Mouse (Mus musculus): ENCODE measurements around the gene Tcf7. TPM values are rescaled to one million over a fixed set of nuclear protein-coding genes. Genes with fewer than 3 reads are reported as not detected.
"Not testable (repeated sequence)": the region's sequence is repeated elsewhere in the genome, so short reads cannot be mapped to it uniquely, and the experiment has no call there.

Tcf7 gene
- polyA plus RNA-seq, 1 experiment = 10.3 TPM

GRCm38 (mm10) chr11:52231606-52232541 lies 50.9 kb downstream of the Tcf7 start, which contains the start of gene Skp1a:
TSS of gene Skp1a (plus strand) at chr11:52231995.
- no peak for TF ChIP-seq CTCF (IDR thresholded peaks at IDR 0.05; ENCODE audit: borderline replicate concordance, extremely low read depth, insufficient read depth, insufficient read length)
- TF ChIP-seq POLR2A (IDR thresholded peaks at IDR 0.05; ENCODE audit: borderline replicate concordance, extremely low read depth, insufficient read depth, insufficient read length, poor library complexity, severe bottlenecking) = peak; percentile 97
- DNase-seq (ENCODE audit: low read depth) = peak; percentile 95

- DNase-seq (ENCODE audit: low read depth) = no peak
- TF ChIP-seq POLR2A (IDR thresholded peaks at IDR 0.05; ENCODE audit: borderline replicate concordance, extremely low read depth, insufficient read depth, insufficient read length, poor library complexity, severe bottlenecking) (no peak), CTCF (IDR thresholded peaks at IDR 0.05; ENCODE audit: borderline replicate concordance, extremely low read depth, insufficient read depth, insufficient read length) (no peak)
Observed at GRCm38 (mm10) chr11:52230694-52231093, 52.1 kb downstream of the Tcf7 start.

- TF ChIP-seq CTCF (IDR thresholded peaks at IDR 0.05; ENCODE audit: borderline replicate concordance, extremely low read depth, insufficient read depth, insufficient read length) (no peak), POLR2A (IDR thresholded peaks at IDR 0.05; ENCODE audit: borderline replicate concordance, extremely low read depth, insufficient read depth, insufficient read length, poor library complexity, severe bottlenecking) (no peak)
- DNase-seq (ENCODE audit: low read depth) = no peak
Observed at GRCm38 (mm10) chr11:52228722-52229448, 53.9 kb downstream of the Tcf7 start.

- TF ChIP-seq POLR2A (IDR thresholded peaks at IDR 0.05; ENCODE audit: borderline replicate concordance, extremely low read depth, insufficient read depth, insufficient read length, poor library complexity, severe bottlenecking) (no peak), CTCF (IDR thresholded peaks at IDR 0.05; ENCODE audit: borderline replicate concordance, extremely low read depth, insufficient read depth, insufficient read length) (no peak)
- no peak for DNase-seq (ENCODE audit: low read depth)
Observed at GRCm38 (mm10) chr11:52227466-52228226, 55.2 kb downstream of the Tcf7 start.

GRCm38 (mm10) chr11:52227053-52227452 lies 55.8 kb downstream of the Tcf7 start:
- TF ChIP-seq CTCF (IDR thresholded peaks at IDR 0.05; ENCODE audit: borderline replicate concordance, extremely low read depth, insufficient read depth, insufficient read length) = no peak
- no peak for TF ChIP-seq POLR2A (IDR thresholded peaks at IDR 0.05; ENCODE audit: borderline replicate concordance, extremely low read depth, insufficient read depth, insufficient read length, poor library complexity, severe bottlenecking)
- DNase-seq (ENCODE audit: low read depth) = no peak

DNA sequence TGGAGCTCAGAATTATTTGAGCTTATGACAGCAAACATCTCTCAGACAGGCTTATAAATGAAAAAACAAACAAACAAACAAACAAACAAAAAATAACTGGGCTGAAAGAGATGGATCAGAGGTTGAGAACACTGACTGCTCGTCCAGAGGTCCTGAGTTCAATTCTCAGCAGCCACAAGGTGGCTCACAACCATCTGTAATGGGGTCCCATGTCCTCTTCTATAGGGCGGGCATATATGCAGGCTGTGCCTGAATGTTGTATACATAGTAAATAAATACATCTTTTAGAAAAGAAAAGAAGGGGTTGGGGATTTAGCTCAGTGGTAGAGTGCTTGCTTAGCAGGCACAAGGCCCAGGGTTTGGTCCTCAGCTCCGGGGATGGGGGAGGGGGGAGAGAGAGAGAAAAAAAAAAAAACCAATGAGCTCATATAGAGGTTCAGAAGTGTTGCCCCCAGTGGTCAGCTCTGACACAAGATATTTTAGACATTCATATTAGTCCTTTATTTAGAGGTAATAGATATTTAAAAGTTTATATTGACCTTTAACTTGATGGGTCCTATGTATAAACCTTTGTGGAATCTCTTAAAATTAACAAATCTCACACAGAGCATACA lies 56.7 kb downstream of the Tcf7 start:
- TF ChIP-seq POLR2A (IDR thresholded peaks at IDR 0.05; ENCODE audit: borderline replicate concordance, extremely low read depth, insufficient read depth, insufficient read length, poor library complexity, severe bottlenecking) = no peak
- TF ChIP-seq CTCF (IDR thresholded peaks at IDR 0.05; ENCODE audit: borderline replicate concordance, extremely low read depth, insufficient read depth, insufficient read length) = no peak
- no peak for DNase-seq (ENCODE audit: low read depth)

DNA sequence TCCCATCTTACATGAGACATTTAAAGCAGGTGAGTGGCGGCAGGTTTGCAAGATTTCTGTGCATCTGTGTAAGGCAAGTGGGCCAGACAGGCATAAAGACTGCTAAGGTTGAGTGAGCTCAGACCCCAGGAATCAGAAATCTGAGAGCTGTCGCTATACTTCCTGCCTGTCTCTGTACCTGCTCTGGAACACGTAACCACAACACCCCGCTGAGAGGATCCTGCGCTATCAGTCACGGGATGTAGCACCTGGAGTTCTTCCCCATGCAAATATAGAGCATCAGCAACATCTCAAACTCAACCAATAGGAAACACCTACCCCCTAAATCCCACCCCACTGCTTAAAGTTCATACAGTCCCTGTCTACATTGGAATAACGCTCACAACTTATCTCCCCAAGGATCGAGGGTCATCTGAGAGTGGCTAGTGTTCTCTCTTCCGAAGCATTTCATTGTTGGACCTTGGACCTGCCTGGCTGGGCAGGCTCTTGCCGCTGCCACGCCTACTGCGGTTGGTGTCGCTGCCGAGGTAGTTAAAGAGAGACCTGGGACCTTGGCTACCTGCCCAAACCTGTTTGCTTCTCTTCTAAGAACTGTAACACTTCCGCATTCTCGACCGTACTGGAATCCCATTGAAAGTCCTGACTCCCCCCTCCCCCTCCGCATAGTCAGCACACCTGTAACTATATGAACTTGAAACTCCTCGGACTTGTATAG lies 58.7 kb downstream of the Tcf7 start:
- no peak for TF ChIP-seq CTCF (IDR thresholded peaks at IDR 0.05; ENCODE audit: borderline replicate concordance, extremely low read depth, insufficient read depth, insufficient read length)
- TF ChIP-seq POLR2A (IDR thresholded peaks at IDR 0.05; ENCODE audit: borderline replicate concordance, extremely low read depth, insufficient read depth, insufficient read length, poor library complexity, severe bottlenecking) = no peak
- no peak for DNase-seq (ENCODE audit: low read depth)

GRCm38 (mm10) chr11:52222891-52223290 lies 59.9 kb downstream of the Tcf7 start:
- no peak for TF ChIP-seq POLR2A (IDR thresholded peaks at IDR 0.05; ENCODE audit: borderline replicate concordance, extremely low read depth, insufficient read depth, insufficient read length, poor library complexity, severe bottlenecking)
- TF ChIP-seq CTCF (IDR thresholded peaks at IDR 0.05; ENCODE audit: borderline replicate concordance, extremely low read depth, insufficient read depth, insufficient read length) = peak; percentile 8; the same call in 1 of the 2 replicates
- no peak for DNase-seq (ENCODE audit: low read depth)

GRCm38 (mm10) chr11:52221921-52222320 lies 60.9 kb downstream of the Tcf7 start:
- not testable (repeated sequence) for DNase-seq (ENCODE audit: low read depth)

GRCm38 (mm10) chr11:52220282-52220681 lies 62.5 kb downstream of the Tcf7 start:
- TF ChIP-seq CTCF (IDR thresholded peaks at IDR 0.05; ENCODE audit: borderline replicate concordance, extremely low read depth, insufficient read depth, insufficient read length) (peak; percentile 90), POLR2A (IDR thresholded peaks at IDR 0.05; ENCODE audit: borderline replicate concordance, extremely low read depth, insufficient read depth, insufficient read length, poor library complexity, severe bottlenecking) (no peak)
- DNase-seq (ENCODE audit: low read depth) = peak; percentile 82

Measured in brain, embryonic 14.5 days (tissue).